Mouse (Mus musculus): ENCODE data around the gene Tmem163. TPM values are rescaled to one million over a fixed set of nuclear protein-coding genes. Genes with fewer than 3 reads are reported as not detected.

The Tmem163 gene
- polyA plus RNA-seq, 1 experiment: 2.5 TPM

DNA sequence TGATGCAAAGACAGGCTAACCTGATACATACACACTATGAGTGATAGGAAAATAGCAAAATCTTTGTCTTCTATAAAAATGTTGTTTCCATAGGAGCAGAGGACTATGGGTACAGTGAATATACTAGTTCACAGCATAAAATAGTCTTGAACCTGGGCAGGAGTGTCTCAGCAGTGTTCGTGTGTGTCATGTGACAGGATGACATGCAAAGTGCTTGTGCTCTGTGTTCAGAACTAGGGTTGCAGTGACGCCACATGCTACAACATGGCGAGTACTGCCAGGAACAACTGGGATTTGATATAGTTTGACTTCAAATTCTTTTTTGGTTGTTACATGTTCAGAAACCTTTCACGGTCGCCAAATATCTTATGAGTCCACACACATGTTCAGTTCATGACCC lies 92.3 kb downstream of the Tmem163 start:
- Histone ChIP-seq H3K27ac (ENCODE audit: insufficient read depth, low read depth, low read length) (no peak overlapping the region), H3K27me3 (replicated peaks; ENCODE audit: control insufficient read depth, insufficient read depth, low read length) (no peaks in the 10 kb centered on the region), H3K36me3 (ENCODE audit: control insufficient read depth, insufficient read depth, low read length) (no peaks in the 10 kb centered on the region), H3K4me1 (ENCODE audit: control insufficient read depth, insufficient read depth, low read length) (no peaks in the 10 kb centered on the region), H3K4me3 (ENCODE audit: insufficient read depth, low read depth, low read length) (no peak overlapping the region)
- 84% methylated on average over 5 of the region's 5 CpGs for WGBS
- TF ChIP-seq POLR2A (IDR thresholded peaks at IDR 0.05; ENCODE audit: low read depth, low read length): no peak
- TF ChIP-seq CTCF (conservative IDR thresholded peaks at IDR 0.05; ENCODE audit: insufficient read depth, insufficient read length, low read depth, low read length): no peak
- DNase-seq: no peak

DNA sequence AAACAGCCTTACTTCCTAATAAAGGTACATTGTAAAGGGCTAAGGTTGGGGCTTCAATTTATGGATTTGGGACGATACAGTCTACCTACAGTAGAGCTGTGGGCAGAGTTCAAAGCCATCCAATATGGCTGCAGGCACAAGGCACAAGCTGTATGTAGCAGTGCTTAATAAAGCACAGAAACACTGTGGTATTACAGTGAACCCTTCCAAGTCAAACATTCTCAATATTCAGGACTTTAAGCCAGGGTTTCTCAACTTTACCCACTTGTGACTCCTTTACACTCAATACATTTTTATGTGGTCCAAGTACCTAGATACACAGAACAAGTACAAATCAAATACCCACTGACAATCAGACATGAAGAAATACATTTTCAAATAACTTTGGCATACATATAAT lies 93.2 kb downstream of the Tmem163 start:
- H3K4me3 ChIP-seq (ENCODE audit: insufficient read depth, low read depth, low read length): no peak overlapping the region
- no peaks in the 10 kb centered on the region for H3K27me3 ChIP-seq (replicated peaks; ENCODE audit: control insufficient read depth, insufficient read depth, low read length)
- DNase-seq: no peak
- H3K36me3 ChIP-seq (ENCODE audit: control insufficient read depth, insufficient read depth, low read length): no peaks in the 10 kb centered on the region
- 81% methylated on average over 1 of the region's 1 CpGs for WGBS
- H3K27ac ChIP-seq (ENCODE audit: insufficient read depth, low read depth, low read length): no peak overlapping the region
- no peaks in the 10 kb centered on the region for H3K4me1 ChIP-seq (ENCODE audit: control insufficient read depth, insufficient read depth, low read length)
- TF ChIP-seq POLR2A (IDR thresholded peaks at IDR 0.05; ENCODE audit: low read depth, low read length): no peak
- no peak for TF ChIP-seq CTCF (conservative IDR thresholded peaks at IDR 0.05; ENCODE audit: insufficient read depth, insufficient read length, low read depth, low read length)

DNA sequence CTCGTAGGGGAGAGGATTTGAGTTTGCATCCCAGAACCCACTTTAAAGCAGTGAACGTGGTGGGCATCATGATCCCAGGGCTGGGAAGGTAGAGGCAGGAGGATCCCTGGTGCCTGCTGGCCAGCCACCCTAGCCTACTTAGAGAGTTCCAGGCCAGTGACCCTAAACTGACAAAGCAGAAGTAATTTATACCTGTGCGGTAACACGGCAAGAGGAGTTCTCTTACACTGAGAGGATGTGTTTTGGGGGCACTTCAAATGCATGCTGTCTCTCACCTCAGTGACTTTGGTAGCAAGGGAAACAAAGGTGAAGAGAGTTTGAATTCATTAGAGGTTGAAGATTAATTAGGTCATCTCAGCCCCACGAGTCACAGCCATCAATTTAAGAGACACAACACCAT lies 101.4 kb downstream of the Tmem163 start:
- no peak for DNase-seq
- no peaks in the 10 kb centered on the region for H3K27me3 ChIP-seq (replicated peaks; ENCODE audit: control insufficient read depth, insufficient read depth, low read length)
- H3K4me1 ChIP-seq (ENCODE audit: control insufficient read depth, insufficient read depth, low read length): no peaks in the 10 kb centered on the region
- no peaks in the 10 kb centered on the region for H3K36me3 ChIP-seq (ENCODE audit: control insufficient read depth, insufficient read depth, low read length)
- TF ChIP-seq CTCF (conservative IDR thresholded peaks at IDR 0.05; ENCODE audit: insufficient read depth, insufficient read length, low read depth, low read length) (no peak), POLR2A (IDR thresholded peaks at IDR 0.05; ENCODE audit: low read depth, low read length) (no peak)
- no peak overlapping the region for H3K4me3 ChIP-seq (ENCODE audit: insufficient read depth, low read depth, low read length)
- H3K27ac ChIP-seq (ENCODE audit: insufficient read depth, low read depth, low read length): no peak overlapping the region
- WGBS: 32% methylated on average over 5 of the region's 5 CpGs

DNA sequence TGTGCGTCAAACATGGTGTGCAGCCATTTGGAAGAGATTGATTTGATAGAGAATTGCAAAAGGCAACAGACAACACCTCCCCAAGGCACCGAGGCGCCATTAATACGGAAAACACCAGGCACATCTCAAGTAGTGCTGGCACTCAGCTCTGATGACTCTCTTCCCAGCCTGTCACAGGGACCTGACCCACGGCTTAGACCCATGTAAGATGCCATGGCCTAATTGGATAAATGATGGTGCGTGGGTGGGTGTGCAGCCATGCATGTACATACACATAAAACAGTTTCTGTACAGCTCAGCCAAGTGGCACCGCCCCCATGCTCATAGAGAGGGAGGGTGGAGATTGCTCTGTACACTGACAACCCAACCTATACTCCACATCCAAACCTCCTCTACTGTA lies 102.3 kb downstream of the Tmem163 start:
- TF ChIP-seq POLR2A (IDR thresholded peaks at IDR 0.05; ENCODE audit: low read depth, low read length) (no peak), CTCF (conservative IDR thresholded peaks at IDR 0.05; ENCODE audit: insufficient read depth, insufficient read length, low read depth, low read length) (no peak)
- Histone ChIP-seq H3K36me3 (ENCODE audit: control insufficient read depth, insufficient read depth, low read length) (no peaks in the 10 kb centered on the region), H3K4me3 (ENCODE audit: insufficient read depth, low read depth, low read length) (no peak overlapping the region), H3K4me1 (ENCODE audit: control insufficient read depth, insufficient read depth, low read length) (no peaks in the 10 kb centered on the region), H3K27ac (ENCODE audit: insufficient read depth, low read depth, low read length) (no peak overlapping the region), H3K27me3 (replicated peaks; ENCODE audit: control insufficient read depth, insufficient read depth, low read length) (no peaks in the 10 kb centered on the region)
- WGBS: 30% methylated on average over 7 of the region's 7 CpGs
- no peak for DNase-seq

DNA sequence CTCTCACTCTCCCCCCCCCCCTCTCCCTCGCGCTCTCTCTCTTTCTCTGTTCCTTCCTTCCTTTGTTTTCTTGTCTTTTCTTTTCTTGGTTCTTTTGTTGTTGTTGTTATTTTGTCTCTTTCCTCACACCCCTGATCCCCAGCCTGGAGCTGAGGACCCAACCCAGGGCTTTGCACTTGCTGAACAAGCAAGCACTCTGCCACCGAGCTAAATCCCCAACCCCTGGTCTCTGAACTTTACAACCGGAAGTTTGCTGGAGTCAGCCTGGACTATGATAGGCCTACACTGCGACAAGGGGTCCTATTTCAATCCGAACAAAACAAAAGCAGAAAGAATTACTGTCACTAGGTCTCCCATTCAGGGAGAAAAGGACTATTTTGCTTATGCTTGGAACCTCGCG lies 102.8 kb downstream of the Tmem163 start:
- TF ChIP-seq POLR2A (IDR thresholded peaks at IDR 0.05; ENCODE audit: low read depth, low read length) (no peak), CTCF (conservative IDR thresholded peaks at IDR 0.05; ENCODE audit: insufficient read depth, insufficient read length, low read depth, low read length) (no peak)
- no peak for DNase-seq
- no peaks in the 10 kb centered on the region for H3K36me3 ChIP-seq (ENCODE audit: control insufficient read depth, insufficient read depth, low read length)
- WGBS: 32% methylated on average over 8 of the region's 8 CpGs
- no peak overlapping the region for H3K27ac ChIP-seq (ENCODE audit: insufficient read depth, low read depth, low read length)
- H3K27me3 ChIP-seq (replicated peaks; ENCODE audit: control insufficient read depth, insufficient read depth, low read length): no peaks in the 10 kb centered on the region
- no peaks in the 10 kb centered on the region for H3K4me1 ChIP-seq (ENCODE audit: control insufficient read depth, insufficient read depth, low read length)
- H3K4me3 ChIP-seq (ENCODE audit: insufficient read depth, low read depth, low read length): no peak overlapping the region

DNA sequence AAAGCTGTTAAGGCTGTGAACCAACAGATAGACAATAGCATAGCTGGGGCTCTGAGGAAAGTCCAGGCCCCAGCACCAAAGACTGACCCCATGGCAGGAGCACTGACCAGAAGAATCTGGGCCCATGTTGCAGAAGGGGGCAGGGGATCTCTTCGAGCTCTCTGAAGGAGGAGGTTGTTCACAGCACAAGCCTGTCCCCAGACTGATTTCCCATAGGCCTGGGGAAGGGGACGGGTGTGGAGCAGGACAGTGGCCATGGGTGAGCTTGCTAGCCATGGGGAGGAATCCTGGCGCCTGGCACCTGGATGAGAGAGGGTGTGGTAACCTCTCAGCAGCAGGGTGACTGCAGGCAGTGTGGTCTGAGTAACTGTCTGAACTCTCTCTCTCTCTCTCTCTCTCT lies 103.2 kb downstream of the Tmem163 start:
- no peak overlapping the region for H3K27ac ChIP-seq (ENCODE audit: insufficient read depth, low read depth, low read length)
- no peaks in the 10 kb centered on the region for H3K27me3 ChIP-seq (replicated peaks; ENCODE audit: control insufficient read depth, insufficient read depth, low read length)
- DNase-seq: no peak
- H3K4me1 ChIP-seq (ENCODE audit: control insufficient read depth, insufficient read depth, low read length): no peaks in the 10 kb centered on the region
- TF ChIP-seq POLR2A (IDR thresholded peaks at IDR 0.05; ENCODE audit: low read depth, low read length) (no peak), CTCF (conservative IDR thresholded peaks at IDR 0.05; ENCODE audit: insufficient read depth, insufficient read length, low read depth, low read length) (no peak)
- WGBS: 55% methylated on average over 3 of the region's 3 CpGs
- no peaks in the 10 kb centered on the region for H3K36me3 ChIP-seq (ENCODE audit: control insufficient read depth, insufficient read depth, low read length)
- no peak overlapping the region for H3K4me3 ChIP-seq (ENCODE audit: insufficient read depth, low read depth, low read length)

DNA sequence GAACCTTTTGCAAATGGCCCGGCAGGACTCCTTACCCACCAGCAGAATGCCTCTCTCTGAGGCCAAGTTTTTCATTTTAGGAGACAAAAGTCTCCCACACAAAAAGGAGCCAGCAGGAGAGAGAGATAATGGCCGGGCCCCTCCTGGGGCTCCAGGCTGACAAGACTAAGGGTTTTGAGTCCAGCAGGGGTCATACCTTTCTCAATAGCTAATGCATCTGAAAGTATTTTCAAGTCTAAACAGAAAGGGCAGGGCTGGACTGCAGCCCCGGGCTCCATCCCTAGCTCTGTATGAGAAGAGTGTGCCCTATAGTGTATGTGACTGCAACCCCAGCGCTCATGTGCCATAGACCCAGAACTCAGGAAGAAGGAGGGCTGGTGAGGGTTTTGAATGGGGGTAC lies 103.7 kb downstream of the Tmem163 start:
- DNase-seq: no peak
- TF ChIP-seq CTCF (conservative IDR thresholded peaks at IDR 0.05; ENCODE audit: insufficient read depth, insufficient read length, low read depth, low read length) (no peak), POLR2A (IDR thresholded peaks at IDR 0.05; ENCODE audit: low read depth, low read length) (no peak)
- no peaks in the 10 kb centered on the region for H3K27me3 ChIP-seq (replicated peaks; ENCODE audit: control insufficient read depth, insufficient read depth, low read length)
- H3K36me3 ChIP-seq (ENCODE audit: control insufficient read depth, insufficient read depth, low read length): no peaks in the 10 kb centered on the region
- 51% methylated on average over 4 of the region's 4 CpGs for WGBS
- H3K4me3 ChIP-seq (ENCODE audit: insufficient read depth, low read depth, low read length): no peak overlapping the region
- H3K4me1 ChIP-seq (ENCODE audit: control insufficient read depth, insufficient read depth, low read length): no peaks in the 10 kb centered on the region
- H3K27ac ChIP-seq (ENCODE audit: insufficient read depth, low read depth, low read length): no peak overlapping the region

DNA sequence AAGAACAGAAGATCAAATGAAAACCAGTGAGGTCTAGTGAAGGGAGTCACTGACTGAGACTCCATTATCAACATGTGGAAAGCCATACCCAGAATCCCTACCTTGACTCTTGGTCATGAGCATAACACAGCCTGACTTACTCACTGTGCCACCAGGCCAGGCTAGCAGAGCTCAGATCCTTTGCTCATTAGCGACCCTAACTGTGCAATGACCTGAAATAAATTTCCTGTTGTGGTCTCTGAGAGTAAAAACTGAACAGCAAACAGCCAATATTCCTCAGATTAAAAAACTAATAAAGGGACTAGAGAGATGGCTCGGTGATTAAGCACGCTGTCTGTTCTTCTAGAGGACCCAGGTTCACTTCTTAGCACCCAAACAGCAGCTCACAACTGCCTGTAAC lies 106.2 kb downstream of the Tmem163 start:
- no peaks in the 10 kb centered on the region for H3K27me3 ChIP-seq (replicated peaks; ENCODE audit: control insufficient read depth, insufficient read depth, low read length)
- H3K4me3 ChIP-seq (ENCODE audit: insufficient read depth, low read depth, low read length): no peak overlapping the region
- TF ChIP-seq POLR2A (IDR thresholded peaks at IDR 0.05; ENCODE audit: low read depth, low read length) (no peak), CTCF (conservative IDR thresholded peaks at IDR 0.05; ENCODE audit: insufficient read depth, insufficient read length, low read depth, low read length) (no peak)
- WGBS: 80% methylated on average over 3 of the region's 3 CpGs
- no peak overlapping the region for H3K27ac ChIP-seq (ENCODE audit: insufficient read depth, low read depth, low read length)
- H3K4me1 ChIP-seq (ENCODE audit: control insufficient read depth, insufficient read depth, low read length): no peaks in the 10 kb centered on the region
- no peak for DNase-seq
- H3K36me3 ChIP-seq (ENCODE audit: control insufficient read depth, insufficient read depth, low read length): no peaks in the 10 kb centered on the region
